Mouse (Mus musculus) testis, adult 2 months (tissue): ENCODE data around the gene Atp1a1.

Experiments
- CTCF ChIP-seq: fragments of 200-500 bp; IDR thresholded peaks from 2 replicates; pipeline ENCODE4 v1.5.1; 2012; ENCODE audit warnings: low read depth, mild to moderate bottlenecking, inconsistent platforms, low read length, moderate library complexity; ENCODE audit not compliant: control insufficient read depth, insufficient read depth, insufficient replicate concordance
- POLR2A ChIP-seq: fragments of 200-500 bp; IDR thresholded peaks from 2 replicates; pipeline ENCODE4 v1.6.1; 2012; ENCODE audit warnings: low read depth, mild to moderate bottlenecking, inconsistent platforms, low read length, moderate library complexity; ENCODE audit not compliant: control insufficient read depth

GRCm38 (mm10) chr3:101624287-101624686, 19.8 kb upstream of the Atp1a1 start:
- TF ChIP-seq CTCF (no peak), POLR2A (no peak)
